Mouse (Mus musculus): ENCODE results near the gene Ccdc86.

The Ccdc86 gene

GRCm38 (mm10) chr19:10914291-10914690 is 34.8 kb downstream of the Ccdc86 start:
- no peak for DNase-seq (ENCODE audit: low read depth, low spot score)

DNA sequence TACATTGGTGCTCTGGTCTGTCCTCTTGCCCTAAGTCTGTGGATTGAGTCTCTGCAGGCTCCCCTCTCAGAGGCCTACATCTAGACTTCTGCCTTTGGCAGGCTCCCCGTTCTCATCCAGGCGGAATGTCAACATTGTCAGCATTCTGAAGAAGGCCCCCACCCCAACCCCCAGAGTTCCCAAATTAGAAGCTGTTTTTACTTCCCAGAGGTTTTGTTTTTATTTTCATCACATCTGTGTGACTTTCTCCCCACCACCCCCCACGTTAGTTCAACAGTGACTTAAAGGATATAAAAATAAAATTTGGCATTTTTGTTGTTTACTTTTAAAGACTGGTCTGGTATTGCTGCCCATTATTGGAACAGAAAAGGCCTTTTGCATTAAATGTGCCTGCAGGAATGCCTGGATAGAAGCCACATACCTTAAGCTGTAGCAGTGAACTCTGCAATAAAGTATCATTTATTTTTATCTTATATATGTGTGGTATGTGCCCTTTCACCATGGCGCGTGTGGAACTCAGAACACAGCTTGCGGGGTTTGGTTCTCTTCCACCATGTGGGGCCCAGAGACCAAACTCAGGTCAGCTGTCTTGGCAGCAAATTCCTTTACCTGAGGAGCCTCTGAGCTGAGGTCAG is 39.9 kb downstream of the Ccdc86 start:
- DNase-seq (ENCODE audit: low read depth, low spot score), result no peak

DNA sequence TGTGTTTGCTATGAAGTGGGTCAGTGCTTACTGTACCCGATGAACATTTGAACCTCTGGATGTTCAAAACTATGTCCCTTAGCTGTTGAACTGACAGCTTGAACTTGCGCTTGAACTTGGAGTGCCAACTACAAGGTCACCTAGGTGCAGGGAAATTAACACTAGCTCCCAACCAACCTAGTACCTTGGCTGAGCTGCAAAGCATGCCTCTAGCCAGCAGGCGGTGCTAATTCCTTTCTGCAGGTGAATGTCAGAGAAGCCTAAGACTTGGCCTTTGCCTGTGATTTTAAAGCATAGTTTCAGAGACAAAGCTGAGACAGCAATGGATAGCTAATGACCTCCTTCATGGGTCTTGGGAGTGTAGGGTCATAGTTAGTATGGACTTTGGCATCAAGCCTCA is 41.2 kb downstream of the Ccdc86 start:
- DNase-seq (ENCODE audit: low read depth, low spot score), result peak; percentile 79

DNA sequence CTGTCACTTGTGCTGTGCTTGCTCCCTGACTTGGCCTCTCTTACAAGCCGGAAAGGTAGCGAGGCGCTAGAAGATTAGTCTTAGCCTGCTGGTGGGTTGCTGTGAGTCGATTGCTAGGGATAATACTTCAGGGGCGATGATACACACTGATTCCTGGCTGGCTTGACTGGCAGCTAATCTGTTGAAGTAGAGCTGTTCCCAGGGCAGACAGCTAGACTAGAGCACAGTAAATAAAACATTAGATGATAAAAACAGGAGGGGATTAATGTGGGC is 43.4 kb downstream of the Ccdc86 start:
- no peak for DNase-seq (ENCODE audit: low read depth, low spot score)

DNA sequence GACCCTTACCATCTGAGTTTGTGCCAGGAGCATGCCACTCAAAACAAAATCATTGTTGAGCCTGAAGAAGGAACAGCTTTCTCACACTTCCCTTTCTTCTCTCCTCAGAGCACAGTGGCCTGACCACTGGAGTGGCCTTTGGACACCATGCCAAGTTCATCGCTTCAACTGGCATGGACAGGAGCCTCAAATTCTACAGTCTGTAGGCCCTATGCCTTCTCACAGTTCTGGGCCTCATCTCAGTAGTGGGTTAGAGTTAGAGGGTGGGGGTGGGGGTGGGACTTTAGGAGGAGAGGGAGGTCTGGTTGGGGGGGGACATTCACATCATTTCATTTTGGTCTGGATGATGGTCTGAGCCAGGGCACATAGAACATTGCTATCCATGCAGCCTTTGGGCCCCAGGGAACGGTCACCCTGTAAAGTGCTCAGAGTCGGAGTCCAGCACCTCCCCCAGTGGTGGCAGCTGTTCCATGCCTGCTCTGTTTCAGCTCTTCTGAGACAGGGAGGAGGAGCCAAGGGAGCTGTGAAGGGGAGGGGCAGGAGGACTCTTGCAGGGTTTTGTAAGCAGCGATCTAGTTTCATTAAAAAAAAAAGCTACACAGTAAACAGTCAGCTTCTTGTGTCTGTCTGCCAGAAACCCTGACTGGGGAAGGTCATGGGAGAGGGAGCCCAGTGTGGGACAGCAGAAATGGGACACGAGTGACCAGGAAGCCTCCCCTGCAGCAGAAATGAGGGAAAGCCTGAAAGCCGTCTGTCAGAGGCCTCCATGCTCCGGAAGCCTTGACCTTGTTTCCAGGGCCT is 43.9 kb downstream of the Ccdc86 start:
- no peak for DNase-seq (ENCODE audit: low read depth, low spot score)

DNA sequence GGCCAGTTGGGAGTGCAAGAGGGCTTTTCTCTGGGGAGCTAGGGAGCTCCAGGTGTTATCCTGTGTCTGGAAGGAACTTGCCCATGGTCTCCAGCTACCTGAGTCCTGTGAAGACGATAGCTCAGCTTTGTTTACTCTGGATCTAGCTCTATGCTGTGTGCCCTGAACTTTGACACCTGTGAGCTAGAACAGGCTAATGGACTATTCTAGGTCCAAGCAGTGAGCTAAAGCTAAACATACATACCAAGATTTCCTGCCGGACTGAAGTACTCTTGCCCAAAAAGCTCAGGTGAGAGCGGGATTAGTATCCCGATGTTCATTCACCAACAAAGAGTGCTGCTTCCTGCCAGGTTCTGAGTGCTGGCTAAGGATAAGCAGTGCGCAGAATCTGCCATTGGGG is 44.6 kb downstream of the Ccdc86 start:
- no peak for DNase-seq (ENCODE audit: low read depth, low spot score)

- DNase-seq (ENCODE audit: low read depth, low spot score), result no peak
These were observed 48.0 kb downstream of the Ccdc86 start for GRCm38 (mm10) chr19:10901046-10901445.

GRCm38 (mm10) chr19:10900315-10900714 is 48.8 kb downstream of the Ccdc86 start:
- no peak for DNase-seq (ENCODE audit: low read depth, low spot score)

- no peak for DNase-seq (ENCODE audit: low read depth, low spot score)
These were observed 51.6 kb downstream of the Ccdc86 start for GRCm38 (mm10) chr19:10897491-10897890.

DNA sequence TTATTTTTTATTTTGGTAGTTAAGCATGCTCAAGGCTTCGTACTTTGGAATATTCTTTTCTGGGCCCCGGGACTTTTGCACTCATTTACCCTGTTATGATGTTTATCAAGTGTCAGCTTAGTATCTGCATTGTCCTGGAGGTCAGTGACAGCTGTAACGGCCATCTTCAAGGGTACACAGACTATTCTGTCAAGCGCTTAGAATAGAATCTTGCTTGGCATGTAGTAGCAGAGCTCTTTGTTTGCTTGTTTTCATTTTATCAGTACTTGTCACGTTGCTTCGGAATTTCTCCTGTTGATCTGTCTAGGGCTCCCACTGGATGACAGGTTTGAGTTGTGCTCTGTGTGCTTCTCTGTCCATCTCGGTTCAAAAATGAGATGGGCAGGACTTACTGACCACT is 52.2 kb downstream of the Ccdc86 start:
- no peak for DNase-seq (ENCODE audit: low read depth, low spot score)

GRCm38 (mm10) chr19:10895708-10896107 is 53.4 kb downstream of the Ccdc86 start:
- peak; percentile 65 for DNase-seq (ENCODE audit: low read depth, low spot score)

- DNase-seq (ENCODE audit: low read depth, low spot score), result peak; percentile 99
These were observed 54.0 kb downstream of the Ccdc86 start, which contains the start of gene Prpf19 for GRCm38 (mm10) chr19:10895016-10895528. Gene Prpf19 (plus strand): TSS chr19:10895231.

- no peak for DNase-seq (ENCODE audit: low read depth, low spot score)
These were observed 56.9 kb downstream of the Ccdc86 start for GRCm38 (mm10) chr19:10892201-10892600.
